Mouse (Mus musculus) erythroblast, embryonic 14.5 days (primary cell): ENCODE measurements around the gene Olfr1256.

Experiments
- GATA1 ChIP-seq: IDR thresholded peaks from 2 replicates; pipeline ENCODE4 v1.6.1; 2012; ENCODE audit warnings: low read length, inconsistent platforms, mixed read lengths
- TAL1 ChIP-seq: IDR thresholded peaks from 3 replicates; pipeline ENCODE4 v1.6.1; 2012; ENCODE audit warnings: low read length, inconsistent platforms, mixed read lengths

GRCm38 (mm10) chr2:89811751-89812150 is 29.6 kb downstream of the Olfr1256 start, which contains the start of gene Olfr1255:
- TF ChIP-seq GATA1, result no peak
- TF ChIP-seq TAL1, result no peak
